Mouse (Mus musculus): ENCODE data around the gene Tas2r122.

The Tas2r122 gene

DNA sequence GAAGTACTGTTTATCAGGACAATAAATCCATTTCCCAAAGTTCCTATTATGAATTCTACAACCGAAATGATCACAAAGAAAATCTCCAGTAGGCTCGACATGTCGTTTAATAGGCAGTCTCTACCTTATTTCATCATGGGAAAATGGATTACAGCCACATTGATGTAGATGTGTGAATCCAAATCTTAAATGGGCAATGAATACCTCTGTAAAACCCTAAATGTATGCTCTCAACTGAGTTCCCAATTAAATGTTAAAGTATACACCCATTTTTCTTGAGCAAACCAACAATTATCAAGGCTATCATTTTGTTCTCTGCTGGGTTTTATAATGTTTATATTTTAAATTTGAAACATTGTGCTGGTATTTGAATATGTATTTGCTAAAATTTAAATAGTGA, at the start of gene Tas2r122:
Gene Tas2r122 (minus strand): TSS at position 101 of the 400 bp plus-strand sequence.
- no peak for TF ChIP-seq GATA4 (IDR thresholded peaks at IDR 0.05; ENCODE audit: insufficient replicate concordance, low read length)

DNA sequence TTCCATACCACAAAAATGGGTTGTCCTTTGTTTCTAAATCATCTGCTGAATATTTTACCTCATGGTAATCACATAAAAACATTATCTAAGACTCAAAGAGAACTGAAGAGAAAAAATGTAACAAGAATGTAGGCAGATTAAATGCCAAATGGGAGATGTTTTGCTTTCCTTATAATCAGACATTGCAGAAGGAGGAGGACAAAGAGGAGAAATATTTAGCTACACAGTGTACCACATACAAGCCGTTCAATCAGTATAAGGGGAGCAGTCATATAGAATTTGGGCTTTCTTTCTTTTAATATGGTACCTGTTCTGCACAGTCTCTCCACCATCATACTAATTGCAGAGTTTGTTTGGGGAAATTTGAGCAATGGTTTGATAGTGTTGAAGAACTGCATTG, 42.7 kb upstream of the Tas2r122 start, which contains the start of gene Tas2r124:
Gene Tas2r124 (plus strand): TSS at position 301 of the 400 bp plus-strand sequence.
- no peak for TF ChIP-seq GATA4 (IDR thresholded peaks at IDR 0.05; ENCODE audit: insufficient replicate concordance, low read length)

DNA sequence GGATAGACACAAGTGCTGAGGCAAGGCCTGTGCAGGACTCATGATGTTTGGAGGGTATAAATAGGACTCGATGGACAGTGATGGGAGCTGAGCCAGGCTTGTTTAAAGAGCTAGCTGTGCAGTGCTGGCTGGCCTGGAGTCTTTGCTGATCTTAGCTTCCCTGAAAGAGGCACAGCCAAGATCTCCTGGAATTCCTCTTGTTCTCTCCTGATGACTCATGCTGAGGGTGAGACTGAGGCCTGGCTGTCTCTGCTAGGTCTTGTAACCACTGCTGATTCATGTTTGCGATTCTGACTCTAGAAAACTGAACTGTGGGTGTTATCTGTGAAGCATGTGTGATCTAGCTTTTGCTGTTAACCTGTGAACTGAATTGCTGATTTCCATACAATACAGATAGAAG, 38.5 kb upstream of the Tas2r122 start:
- no peak for TF ChIP-seq GATA4 (IDR thresholded peaks at IDR 0.05; ENCODE audit: insufficient replicate concordance, low read length)

DNA sequence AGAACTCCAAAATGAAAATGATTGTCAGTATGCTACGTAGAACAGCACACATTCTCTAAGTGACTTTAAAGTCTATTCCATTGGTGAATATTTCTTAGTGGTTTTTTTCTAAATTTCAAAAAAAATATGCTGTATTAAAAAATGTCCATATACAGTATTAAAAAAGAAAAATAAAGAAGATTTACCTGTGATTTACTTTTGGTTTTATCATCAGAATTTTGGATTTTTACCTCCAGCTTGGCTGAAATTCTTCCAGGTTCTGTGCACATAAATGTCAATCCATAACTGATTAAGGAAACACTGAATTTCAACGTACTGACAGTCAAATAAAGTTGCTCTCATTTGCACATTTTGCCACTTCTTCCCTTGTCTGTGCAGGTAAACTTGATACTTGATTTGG, 26.2 kb upstream of the Tas2r122 start, which contains the start of gene Tas2r115:
Gene Tas2r115 (minus strand): TSS at position 101 of the 400 bp plus-strand sequence.
- TF ChIP-seq GATA4 (IDR thresholded peaks at IDR 0.05; ENCODE audit: insufficient replicate concordance, low read length): no peak

DNA sequence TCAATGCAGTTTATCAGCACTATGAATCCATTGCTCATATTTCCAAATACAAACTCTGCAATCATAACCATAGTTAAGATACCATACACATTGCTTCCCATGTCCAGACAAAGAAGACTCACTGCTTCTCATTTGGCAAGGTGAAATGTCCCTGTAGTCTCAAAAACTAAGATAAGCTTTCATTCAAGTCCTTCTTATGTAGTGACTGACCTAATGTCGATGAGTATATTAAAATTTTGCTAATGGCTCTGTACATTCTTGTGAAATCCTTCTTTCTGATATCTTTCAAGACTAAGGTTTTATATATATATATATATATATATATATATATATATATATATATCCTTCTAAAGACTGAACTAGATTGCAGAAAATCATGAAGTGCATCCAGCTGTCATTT, 10.8 kb downstream of the Tas2r122 start, which contains the start of gene Tas2r121:
Gene Tas2r121 (minus strand): TSS at position 101 of the 400 bp plus-strand sequence.
- no peak for TF ChIP-seq GATA4 (IDR thresholded peaks at IDR 0.05; ENCODE audit: insufficient replicate concordance, low read length)
